Mouse (Mus musculus): Measurements from ENCODE around the gene Ttk.

Gene Ttk

GRCm38 (mm10) chr9:83893767-83894330, 59.4 kb downstream of the Ttk start:
- in situ Hi-C loops (cut with MboI, MseI) = loop anchor here (5.0 kb wide), 1 partner anchor 82 kb away; no protein-coding TSS in a partner anchor

- in situ Hi-C loops (cut with MboI, MseI) = no loop called here
Observed at GRCm38 (mm10) chr9:83902086-83902485, 67.6 kb downstream of the Ttk start.

- in situ Hi-C loops (cut with MboI, MseI) = no loop called here
Observed at GRCm38 (mm10) chr9:83905820-83906219, 71.3 kb downstream of the Ttk start.

- in situ Hi-C loops (cut with MboI, MseI) = no loop called here
Observed at GRCm38 (mm10) chr9:83907017-83907416, 72.5 kb downstream of the Ttk start.

DNA sequence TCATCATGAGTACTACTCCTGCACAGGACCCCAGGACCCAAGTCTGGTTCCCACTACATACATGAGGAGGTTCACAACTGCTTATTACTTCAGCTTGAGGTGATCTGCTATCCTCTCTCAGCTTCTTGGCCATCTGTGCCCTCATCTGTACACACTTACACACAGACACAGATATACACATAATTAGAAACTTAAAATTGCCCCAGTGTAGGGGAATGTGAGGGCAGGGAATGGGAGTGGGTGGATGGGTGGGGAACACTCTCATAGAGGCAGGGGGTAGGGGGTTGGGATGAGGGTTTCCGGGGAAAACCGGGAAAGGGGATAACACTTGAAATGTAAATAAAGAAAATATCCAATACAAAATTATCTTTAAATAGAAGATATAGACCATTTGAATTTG, 75.3 kb downstream of the Ttk start:
- in situ Hi-C loops (cut with MboI, MseI) = no loop called here

- in situ Hi-C loops (cut with MboI, MseI) = no loop called here
Observed at GRCm38 (mm10) chr9:83910926-83911325, 76.4 kb downstream of the Ttk start.

Data from T-helper 1 cell (primary cell).